Mouse (Mus musculus): ENCODE data around the gene Rab25.

- no peak for TF ChIP-seq CTCF (IDR thresholded peaks at IDR 0.05; ENCODE audit: control insufficient read depth, insufficient read depth, low read length)
- no peak for TF ChIP-seq POLR2A (IDR thresholded peaks at IDR 0.05; ENCODE audit: borderline replicate concordance, control insufficient read depth, low read depth, low read length)
Observed at GRCm38 (mm10) chr3:88532299-88532674, 15.8 kb downstream of the Rab25 start, which contains the start of gene Mex3a.

Data from bone marrow, adult 2 months (tissue).